Mouse (Mus musculus) heart, embryonic 11.5 days (tissue): ENCODE results near the gene Adamtsl5. TPM values are rescaled to one million over a fixed set of nuclear protein-coding genes. Genes with fewer than 3 reads are reported as not detected.

Source experiments
- ATAC-seq: fragments of 200-750 bp; cut with Nextera tagmentation; replicated peaks from 2 replicates; pipeline ENCODE4 v1.8.0; 2017; ENCODE audit warnings: moderate library complexity; ENCODE audit not compliant: insufficient number of reproducible peaks, low FRiP score, low TSS enrichment
- H3K27ac ChIP-seq: fragments of 300-500 bp; sonication (generic); 2 replicates; pipeline ENCODE4 v1.5.1; 2014; ENCODE audit warnings: mild to moderate bottlenecking, low read depth, low read length
- H3K27me3 ChIP-seq: fragments of 300-500 bp; sonication (generic); 2 replicates; pipeline ENCODE4 v1.6.1; 2014; ENCODE audit warnings: mild to moderate bottlenecking, low read length, mixed read lengths; ENCODE audit not compliant: control insufficient read depth, insufficient read depth
- H3K36me3 ChIP-seq: fragments of 300-500 bp; sonication (generic); 2 replicates; pipeline ENCODE4 v1.6.1; 2014; ENCODE audit warnings: mild to moderate bottlenecking, low read length, moderate library complexity, mixed read lengths; ENCODE audit not compliant: control insufficient read depth, insufficient read depth
- H3K4me1 ChIP-seq: fragments of 300-500 bp; sonication (generic); 2 replicates; pipeline ENCODE4 v1.6.1; 2014; ENCODE audit warnings: low read length; ENCODE audit not compliant: control insufficient read depth, insufficient read depth
- H3K4me2 ChIP-seq: fragments of 300-500 bp; sonication (generic); 2 replicates; pipeline ENCODE4 v1.6.1; 2014; ENCODE audit warnings: mild to moderate bottlenecking, moderate library complexity
- H3K4me3 ChIP-seq: fragments of 300-500 bp; sonication (generic); 2 replicates; pipeline ENCODE4 v1.5.1; 2014; ENCODE audit warnings: low read depth, low read length
- H3K9ac ChIP-seq: fragments of 300-500 bp; sonication (generic); 2 replicates; pipeline ENCODE4 v1.6.1; 2014; ENCODE audit warnings: mild to moderate bottlenecking, low read depth, low read length, moderate library complexity
- H3K9me3 ChIP-seq: fragments of 300-500 bp; sonication (generic); replicated peaks from 2 replicates; pipeline ENCODE4 v1.6.1; 2016; ENCODE audit warnings: low read length; ENCODE audit not compliant: control insufficient read depth
- whole genome bisulfite sequencing: fragments of 180-500 bp; shearing (Covaris S2); extraction: QIAGEN DNeasy Blood & Tissue Kit; methylation state at CpG from one replicate; pipeline ENCODE4 v1.1.7; 2014; ENCODE audit not compliant: insufficient replicate concordance; 5-methylcytosine and 5-hydroxymethylcytosine counted together
- microRNA-seq: library from miRNA; unstranded; fragments of <30 nt; microRNA quantifications from one replicate; pipeline ENCODE4, GENCODE M21; 2016; ENCODE audit warnings: borderline number of aligned reads
- polyA plus RNA-seq: library from polyadenylated mRNA; unstranded; fragments of >200 nt; fragmentation: Nextera tagmentation; extraction: Ambion mirVana; gene quantifications from 2 replicates; pipeline ENCODE4 v1.2.1, GENCODE M21; 2014

The Adamtsl5 gene
- polyA plus RNA-seq, 1 experiment from 2014 or later, result 3.7 TPM

DNA sequence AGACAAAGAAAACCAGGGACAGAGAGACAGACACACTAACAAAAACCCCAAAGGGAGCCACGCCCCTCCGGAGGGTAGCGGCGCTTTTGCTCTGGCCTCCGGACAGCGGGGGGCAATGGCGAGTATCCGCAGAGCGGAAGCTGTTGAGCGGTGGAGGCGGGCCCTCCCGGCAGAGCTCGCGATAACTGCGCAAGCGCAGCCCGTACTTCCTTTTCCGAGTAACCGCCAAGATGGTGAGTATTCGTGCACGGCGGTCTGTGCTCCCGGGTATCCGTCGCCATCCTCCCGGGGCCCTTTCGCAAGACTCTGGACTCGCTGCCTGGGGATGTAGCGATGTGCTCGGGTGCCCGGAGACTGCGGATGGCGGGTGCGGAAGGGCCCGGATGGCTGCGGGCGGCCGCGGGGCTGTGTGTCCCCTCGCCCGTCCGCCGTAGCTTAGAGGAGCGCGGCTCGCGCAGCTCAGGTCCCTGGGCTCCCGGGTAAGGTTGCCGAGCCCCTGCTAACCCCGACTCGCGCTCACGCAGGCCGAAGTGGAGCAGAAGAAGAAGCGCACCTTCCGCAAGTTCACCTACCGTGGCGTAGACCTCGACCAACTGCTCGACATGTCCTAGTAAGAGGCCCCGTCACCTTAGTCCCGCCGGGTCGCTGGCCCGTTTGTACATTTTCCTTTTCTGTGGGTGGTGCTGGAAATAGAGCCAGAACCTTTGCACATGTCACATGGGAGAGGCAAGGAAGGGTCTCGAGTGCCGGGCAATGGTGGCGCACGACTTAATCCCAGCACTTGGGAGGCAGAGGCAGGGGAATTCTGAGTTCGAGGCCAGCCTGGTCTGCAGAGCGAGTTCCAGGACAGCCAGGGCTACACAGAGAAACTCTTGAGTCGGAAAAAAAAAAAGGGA is 55.7 kb downstream of the Adamtsl5 start, which contains the start of gene Rps15:
Rps15 (plus strand) TSS at position 203 of the 896 bp plus-strand sequence.
- H3K9ac ChIP-seq, result peak within 1 kb of the TSS; percentile 100
- ATAC-seq, result peak; percentile 81

More for the DNA sequence above, 55.7 kb downstream of the Adamtsl5 start, which contains the start of gene Rps15:
- Histone ChIP-seq H3K27me3 (peaks cover 10% of the 10 kb centered on the region), H3K4me1 (0 out of 2 replicates have a peak, but pooled peaks cover 8% of the 10 kb centered on the region), H3K4me2 (peak within 1 kb of the TSS; percentile 98), H3K4me3 (peak within 1 kb of the TSS; percentile 86), H3K36me3 (peaks cover 17% of the 10 kb centered on the region), H3K27ac (peak within 1 kb of the TSS; percentile 92), H3K9me3 (no peaks in the 10 kb centered on the region)
- WGBS, result under 1% methylated on average over 71 of the region's 72 CpGs

Small RNAs within 50 kb of the gene (microRNA-seq; reads per million reads assigned to microRNA genes)
- 0.20 reads per million for gene Gm22721

Other genes with a start within 250 kb of the Adamtsl5 start
- 8.4 and 9.6 TPM in 2 replicates for gene Sbno2, start 242.8 kb downstream of the Adamtsl5 start, polyA plus RNA-seq
- gene Stk11, start 232.6 kb downstream of the Adamtsl5 start, polyA plus RNA-seq, result 16.5 and 20.0 TPM in 2 replicates
- gene Atp5d, start 209.8 kb downstream of the Adamtsl5 start, polyA plus RNA-seq, result 772 and 785 TPM in 2 replicates
- gene Cbarp, start 207.6 kb downstream of the Adamtsl5 start, polyA plus RNA-seq, result 2.5 and 2.7 TPM in 2 replicates
- 29.5 and 31.9 TPM in 2 replicates for gene Midn, start 200.1 kb downstream of the Adamtsl5 start, polyA plus RNA-seq
- 49.1 and 52.7 TPM in 2 replicates for gene Cirbp, start 182.4 kb downstream of the Adamtsl5 start, polyA plus RNA-seq
- gene 1600002K03Rik, start 175.5 kb downstream of the Adamtsl5 start, polyA plus RNA-seq, result 9.6 and 12.4 TPM in 2 replicates
- 13.9 and 14.8 TPM in 2 replicates for gene Efna2, start 168.9 kb downstream of the Adamtsl5 start, polyA plus RNA-seq
- 34.6 and 38.2 TPM in 2 replicates for gene Mum1, start 122.0 kb downstream of the Adamtsl5 start, polyA plus RNA-seq
- 499 and 501 TPM in 2 replicates for gene Ndufs7, start 99.3 kb downstream of the Adamtsl5 start, polyA plus RNA-seq
- gene Gamt, start 87.4 kb downstream of the Adamtsl5 start, polyA plus RNA-seq, result 57.2 and 59.0 TPM in 2 replicates
- gene Dazap1, start 86.9 kb downstream of the Adamtsl5 start, polyA plus RNA-seq, result 28.4 and 29.9 TPM in 2 replicates
- gene Rps15, start 56.0 kb downstream of the Adamtsl5 start, polyA plus RNA-seq, result 702 and 828 TPM in 2 replicates
- 0.55 and 0.69 TPM in 2 replicates for gene Apc2, start 52.4 kb downstream of the Adamtsl5 start, polyA plus RNA-seq
- gene 2310011J03Rik, start 27.9 kb downstream of the Adamtsl5 start, polyA plus RNA-seq, result 29.7 and 31.0 TPM in 2 replicates
- gene Pcsk4, start 18.9 kb downstream of the Adamtsl5 start, polyA plus RNA-seq, result 0.77 and 1.6 TPM in 2 replicates
- 4.9 and 7.3 TPM in 2 replicates for gene Reep6, start 18.5 kb downstream of the Adamtsl5 start, polyA plus RNA-seq
- gene Plk5, start 8.0 kb upstream of the Adamtsl5 start, polyA plus RNA-seq, result not detected in 2 replicates
- 4.0 and 6.4 TPM in 2 replicates for gene Mex3d, start 39.2 kb upstream of the Adamtsl5 start, polyA plus RNA-seq
- 151 and 171 TPM in 2 replicates for gene Mbd3, start 51.1 kb upstream of the Adamtsl5 start, polyA plus RNA-seq
- gene Uqcr11, start 58.4 kb upstream of the Adamtsl5 start, polyA plus RNA-seq, result 1,161 and 1,177 TPM in 2 replicates
- gene Tcf3, start 85.2 kb upstream of the Adamtsl5 start, polyA plus RNA-seq, result 66.1 and 69.8 TPM in 2 replicates
- 0.04 TPM in 1 of 2 replicates, not detected in the other for gene Onecut3, start 146.4 kb upstream of the Adamtsl5 start, polyA plus RNA-seq
- 0.09 TPM in 1 of 2 replicates, not detected in the other for gene Atp8b3, start 190.7 kb upstream of the Adamtsl5 start, polyA plus RNA-seq
- gene Rexo1, start 213.1 kb upstream of the Adamtsl5 start, polyA plus RNA-seq, result 18.0 and 18.1 TPM in 2 replicates
- 4.9 and 5.5 TPM in 2 replicates for gene Klf16, start 228.9 kb upstream of the Adamtsl5 start, polyA plus RNA-seq
- 94.3 and 100 TPM in 2 replicates for gene Abhd17a, start 241.9 kb upstream of the Adamtsl5 start, polyA plus RNA-seq